Mouse (Mus musculus) CH12.LX (cell line): Measurements from ENCODE around the gene Rnf145.

ENCODE experiments used
- CHD1 ChIP-seq: IDR thresholded peaks from 2 replicates; pipeline ENCODE4 v1.6.1; 2012; ENCODE audit warnings: low read depth, low read length, improper control_type of control experiment, inconsistent platforms
- CTCF ChIP-seq, 2 experiments: IDR thresholded peaks in 1 of 2; conservative IDR thresholded peaks in 1 of 2; 2 replicates each; pipeline ENCODE4 v1.5.1; 2011 to 2012; ENCODE audit warnings: low read depth in 2 of 2, low read length in 2 of 2, improper control_type of control experiment in 1 of 2, inconsistent platforms in 1 of 2, mild to moderate bottlenecking in 1 of 2, moderate library complexity in 1 of 2
- EP300 ChIP-seq: IDR thresholded peaks from 2 replicates; pipeline ENCODE4 v1.6.1; 2011; ENCODE audit warnings: low read length, improper control_type of control experiment
- IRF4 ChIP-seq: IDR thresholded peaks from 2 replicates; pipeline ENCODE4 v1.6.1; 2014; ENCODE audit warnings: low read depth, mild to moderate bottlenecking, inconsistent platforms, low read length, improper control_type of control experiment
- JUN ChIP-seq: IDR thresholded peaks from 2 replicates; pipeline ENCODE4 v1.6.1; 2011; ENCODE audit warnings: low read depth, mild to moderate bottlenecking, low read length, improper control_type of control experiment, moderate library complexity; ENCODE audit not compliant: insufficient read depth
- MXI1 ChIP-seq: IDR thresholded peaks from 2 replicates; pipeline ENCODE4 v1.6.1; 2011; ENCODE audit warnings: mild to moderate bottlenecking, low read depth, low read length, improper control_type of control experiment
- NRF1 ChIP-seq: IDR thresholded peaks from 2 replicates; pipeline ENCODE4 v1.6.1; 2014; ENCODE audit warnings: low read depth, mild to moderate bottlenecking, inconsistent platforms, low read length, improper control_type of control experiment, moderate library complexity
- POLR2A ChIP-seq: IDR thresholded peaks from 2 replicates; pipeline ENCODE4 v1.6.1; 2011; ENCODE audit warnings: low read depth, mild to moderate bottlenecking, improper control_type of control experiment, low read length
- ZC3H11A ChIP-seq: IDR thresholded peaks from 2 replicates; pipeline ENCODE4 v1.6.1; 2012; ENCODE audit warnings: low read depth, mild to moderate bottlenecking, inconsistent platforms, low read length, improper control_type of control experiment
- ZKSCAN1 ChIP-seq: IDR thresholded peaks from 2 replicates; pipeline ENCODE4 v1.6.1; 2012; ENCODE audit warnings: low read depth, inconsistent platforms, low read length, improper control_type of control experiment, borderline replicate concordance

- TF ChIP-seq CTCF (conservative IDR thresholded peaks at IDR 0.05 in 1 of 2, IDR thresholded peaks at IDR 0.05 in 1 of 2; ENCODE audit: low read depth in 2 of 2, low read length in 2 of 2) (no peak), EP300 (peak; percentile 64), POLR2A (no peak), MXI1 (no peak), ZKSCAN1 (no peak), NRF1 (no peak), ZC3H11A (no peak), IRF4 (no peak), JUN (no peak), CHD1 (no peak)
Measured at GRCm38 (mm10) chr11:44526654-44527263, 8.0 kb downstream of the Rnf145 start.
